Mouse (Mus musculus) heart, adult 2 months (tissue): ENCODE data around the gene Vash2.

Source experiments
- CTCF ChIP-seq: fragments of 200-600 bp; IDR thresholded peaks from 2 replicates; pipeline ENCODE4 v1.8.1; 2022; ENCODE audit warnings: antibody characterized with exemption, mild to moderate bottlenecking, moderate library complexity
- EP300 ChIP-seq: fragments of 200-500 bp; IDR thresholded peaks from 2 replicates; pipeline ENCODE4 v1.6.1; 2011; ENCODE audit warnings: low read depth, low read length, control low read depth; ENCODE audit not compliant: insufficient read depth
- POLR2A ChIP-seq: fragments of 200-500 bp; IDR thresholded peaks from 2 replicates; pipeline ENCODE4 v1.6.1; 2011; ENCODE audit warnings: mild to moderate bottlenecking, low read depth, low read length, control low read depth; ENCODE audit not compliant: insufficient read depth

DNA sequence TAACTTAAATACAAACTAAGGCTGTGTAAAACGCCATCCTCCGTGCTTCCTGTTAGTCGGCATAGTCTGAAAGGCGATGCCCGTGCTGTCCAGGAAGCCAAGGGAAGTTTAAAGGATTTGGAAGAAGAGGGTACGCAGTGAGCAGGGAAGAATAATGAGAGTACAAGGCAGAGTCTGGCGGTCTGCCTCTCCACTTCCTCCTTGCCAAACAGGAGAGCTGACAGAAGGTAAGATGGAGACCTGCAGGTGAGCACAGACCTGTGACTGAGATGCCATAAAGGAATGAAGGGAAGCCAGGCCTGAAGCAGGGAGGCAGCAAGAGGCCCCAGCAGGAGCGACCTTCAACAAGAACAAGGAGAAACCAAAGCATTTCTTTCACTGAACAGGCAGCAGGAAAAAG is 4.9 kb downstream of the Vash2 start:
- no peak for TF ChIP-seq POLR2A
- no peak for TF ChIP-seq CTCF
- no peak for TF ChIP-seq EP300
